Mouse (Mus musculus) c-Kit-positive CD71-negative TER-119-negative erythroid progenitor cells, embryonic 14.5 days (primary cell): ENCODE data around the gene Gss.
A peak's percentile ranks its signal among the peaks of the same experiment; 100 is the strongest.
"Not testable (repeated sequence)": the region's sequence is repeated elsewhere in the genome, so short reads cannot be mapped to it uniquely, and the experiment has no call there.

Experiments
- DNase-seq: peaks from one replicate; pipeline ENCODE4 v3.0.0-alpha.2; 2013; ENCODE audit warnings: low read depth

Gss gene

DNA sequence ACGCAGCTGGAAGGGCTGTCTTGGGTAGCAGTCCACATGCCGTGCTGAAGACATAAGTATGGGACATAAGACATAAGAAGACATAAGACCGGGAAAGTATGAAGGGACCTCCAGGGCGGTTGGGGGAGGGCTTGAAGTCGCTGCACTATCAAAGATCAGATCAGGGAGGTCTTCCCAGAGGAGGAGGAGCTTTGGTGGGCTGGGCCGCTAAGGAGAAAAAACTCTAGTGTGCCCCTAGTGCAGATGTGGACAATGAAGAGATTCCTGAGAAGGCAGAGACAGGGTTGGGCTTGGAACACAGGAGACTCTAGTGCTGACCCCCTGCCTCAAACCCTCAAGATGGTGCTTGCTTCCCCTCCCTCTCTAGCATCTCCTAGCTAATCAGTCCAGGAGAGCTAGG, 24.4 kb upstream of the Gss start:
- no peak for DNase-seq

DNA sequence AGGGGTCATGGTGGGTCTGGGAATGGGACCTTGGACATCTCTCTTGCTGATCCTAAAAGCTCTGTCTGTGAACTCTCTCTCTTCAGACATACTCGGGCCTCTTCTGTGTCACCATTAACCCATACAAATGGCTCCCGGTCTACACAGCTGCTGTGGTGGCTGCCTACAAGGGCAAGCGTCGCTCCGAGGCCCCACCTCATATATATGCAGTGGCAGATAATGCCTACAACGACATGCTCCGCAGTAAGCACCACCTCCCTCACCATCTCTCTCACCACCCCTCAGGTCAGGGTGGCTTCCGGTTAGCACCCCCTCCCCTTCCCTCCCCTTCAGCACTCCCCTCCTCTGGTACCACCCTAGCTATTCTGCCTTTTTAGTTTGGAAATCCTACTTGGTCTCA, 21.3 kb upstream of the Gss start:
- DNase-seq = no peak

DNA sequence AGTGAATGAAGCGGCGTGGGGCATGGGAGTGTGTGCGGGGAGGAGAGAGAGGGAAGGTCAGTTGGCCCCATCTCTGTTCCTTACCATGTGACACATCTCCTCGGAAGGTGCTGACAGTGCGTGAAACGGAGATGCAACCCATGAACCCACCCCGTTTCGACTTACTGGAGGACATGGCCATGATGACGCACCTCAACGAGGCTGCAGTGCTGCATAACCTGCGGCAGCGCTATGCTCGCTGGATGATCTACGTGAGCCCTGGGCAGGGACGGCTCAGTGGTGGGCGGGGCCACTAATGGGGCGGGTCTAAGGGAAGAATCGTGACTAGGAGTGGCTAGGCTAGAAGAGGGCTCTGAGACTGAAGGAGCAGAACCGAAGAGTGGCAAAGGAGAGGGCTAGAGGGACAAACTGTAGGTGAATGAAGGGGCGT, 20.7 kb upstream of the Gss start:
- peak; percentile 75 for DNase-seq

GRCm38 (mm10) chr2:155611834-155612550, 19.4 kb upstream of the Gss start:
- DNase-seq = no peak

GRCm38 (mm10) chr2:155610978-155611377, 18.4 kb upstream of the Gss start, which contains the start of gene Myh7b:
TSS of gene Myh7b (plus strand) at chr2:155611212.
- no peak for DNase-seq

- no peak for DNase-seq
These were observed 13.8 kb upstream of the Gss start for GRCm38 (mm10) chr2:155606360-155606759.

DNA sequence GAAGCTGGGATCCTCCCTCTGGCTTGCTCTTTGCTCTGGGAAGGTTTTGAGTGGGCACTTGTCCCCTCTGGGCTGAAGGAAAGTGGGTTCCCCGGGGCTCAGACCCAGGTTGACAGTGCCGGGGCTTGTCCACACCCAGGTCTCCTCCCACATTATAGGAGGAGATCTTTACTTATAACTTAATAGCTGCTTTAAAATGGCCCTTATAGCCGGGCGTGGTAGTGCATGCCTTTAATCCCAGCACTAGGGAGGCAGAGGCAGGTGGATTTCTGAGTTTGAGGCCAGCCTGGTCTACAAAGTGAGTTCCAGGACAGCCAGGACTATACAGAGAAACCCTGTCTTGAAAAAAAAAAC, 12.6 kb upstream of the Gss start:
- DNase-seq = not testable (repeated sequence)

GRCm38 (mm10) chr2:155604560-155605235, 12.1 kb upstream of the Gss start:
- DNase-seq = no peak

DNA sequence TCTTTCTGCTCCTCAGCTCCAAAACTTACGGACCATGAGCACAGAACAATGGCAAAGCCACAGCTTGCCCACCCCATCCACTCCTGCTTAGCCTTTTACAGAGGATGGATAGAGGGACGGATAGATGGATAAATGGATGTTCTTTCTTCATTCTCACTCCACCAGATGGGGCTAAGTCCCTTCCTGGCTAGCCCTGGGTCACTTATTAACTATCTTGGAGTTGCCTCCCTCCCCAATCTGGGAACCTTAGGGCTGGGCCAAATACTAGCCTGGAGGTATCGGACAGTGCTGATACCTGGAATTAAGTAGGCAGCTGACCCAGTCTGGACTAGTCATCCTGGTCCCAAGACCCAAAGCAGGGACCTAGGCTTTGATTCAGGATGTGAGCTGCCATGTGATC, 11.1 kb upstream of the Gss start:
- no peak for DNase-seq

GRCm38 (mm10) chr2:155595516-155595915, 2.9 kb upstream of the Gss start:
- DNase-seq = no peak

GRCm38 (mm10) chr2:155592854-155593283, 259 bp upstream of the Gss start:
- DNase-seq = no peak

GRCm38 (mm10) chr2:155591676-155592075, 934 bp downstream of the Gss start:
- no peak for DNase-seq

DNA sequence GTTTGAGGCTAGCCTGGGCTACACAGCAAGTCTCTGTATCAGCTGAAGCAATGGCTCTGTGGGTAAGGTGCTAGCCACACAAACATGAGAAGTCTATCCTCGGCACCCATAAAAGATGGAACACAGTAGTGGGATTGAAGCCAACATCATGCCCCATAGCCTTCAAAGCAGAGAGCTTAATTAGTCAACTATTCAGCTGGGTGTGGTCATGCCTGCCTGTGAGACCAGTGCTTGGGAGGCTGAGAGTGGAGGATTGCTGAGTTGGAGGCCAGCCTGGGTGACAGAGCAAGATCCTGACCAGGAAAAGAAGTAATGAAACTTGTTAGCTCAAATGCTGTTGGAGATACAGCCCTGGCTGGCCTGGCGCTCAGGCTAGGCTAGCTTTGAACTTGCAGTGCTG, 1.7 kb downstream of the Gss start:
- DNase-seq = no peak

DNA sequence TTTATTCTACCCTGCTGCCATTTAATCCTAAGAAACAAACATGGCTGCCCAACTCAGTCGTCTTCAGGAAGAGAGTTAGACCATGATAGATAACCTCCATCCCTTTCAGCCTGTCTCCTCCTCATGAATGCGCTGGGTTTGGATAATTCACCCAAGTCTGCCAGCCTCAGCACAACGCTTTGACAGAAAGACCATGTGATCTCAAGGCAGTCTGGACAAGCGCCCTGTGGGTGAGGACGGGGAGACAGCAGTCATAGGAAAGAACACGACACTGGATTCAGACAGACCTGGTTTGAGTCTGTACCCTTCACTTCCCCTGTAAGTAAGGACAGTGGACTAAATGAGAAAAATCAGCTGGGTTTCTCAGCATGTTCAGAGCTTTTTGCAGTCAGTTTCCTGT, 3.1 kb downstream of the Gss start:
- no peak for DNase-seq

GRCm38 (mm10) chr2:155588136-155588535, 4.5 kb downstream of the Gss start:
- DNase-seq = no peak

GRCm38 (mm10) chr2:155585486-155585885, 7.1 kb downstream of the Gss start:
- no peak for DNase-seq

- DNase-seq = no peak
These were observed 7.5 kb downstream of the Gss start for GRCm38 (mm10) chr2:155585082-155585481.

- no peak for DNase-seq
These were observed 8.6 kb downstream of the Gss start for GRCm38 (mm10) chr2:155583927-155584530.

- DNase-seq = no peak
These were observed 9.6 kb downstream of the Gss start for GRCm38 (mm10) chr2:155582996-155583395.

DNA sequence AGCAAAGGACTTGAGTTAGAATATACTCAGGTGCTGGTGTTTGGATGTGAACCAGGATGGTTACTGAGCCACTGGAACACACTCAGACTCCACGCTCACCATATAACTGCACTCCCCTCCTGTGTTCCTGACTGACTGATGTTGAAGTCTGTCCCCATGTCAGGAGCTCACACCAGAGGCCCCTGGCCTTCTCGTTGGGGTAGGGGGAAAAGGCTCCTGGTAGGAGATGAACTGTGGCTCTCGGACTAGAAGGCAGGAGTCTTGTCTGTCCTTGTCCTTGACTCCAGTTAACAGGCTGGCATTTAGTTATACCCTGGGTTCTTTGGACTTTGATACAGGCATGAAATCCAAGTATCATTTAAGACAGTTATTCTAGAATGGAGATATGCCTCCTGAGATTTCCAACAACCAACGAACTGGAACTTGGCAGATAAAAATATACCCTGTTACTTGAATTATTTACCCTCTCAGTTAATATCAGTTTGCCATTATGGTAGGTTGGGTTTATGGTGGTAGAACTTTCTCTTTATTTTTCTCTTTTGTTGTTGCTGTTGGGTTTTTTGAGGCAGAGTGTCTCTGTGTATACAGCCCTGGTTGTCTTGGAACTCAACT, 10.1 kb downstream of the Gss start:
- no peak for DNase-seq

- DNase-seq = no peak
These were observed 12.3 kb downstream of the Gss start for GRCm38 (mm10) chr2:155580331-155580730.

DNA sequence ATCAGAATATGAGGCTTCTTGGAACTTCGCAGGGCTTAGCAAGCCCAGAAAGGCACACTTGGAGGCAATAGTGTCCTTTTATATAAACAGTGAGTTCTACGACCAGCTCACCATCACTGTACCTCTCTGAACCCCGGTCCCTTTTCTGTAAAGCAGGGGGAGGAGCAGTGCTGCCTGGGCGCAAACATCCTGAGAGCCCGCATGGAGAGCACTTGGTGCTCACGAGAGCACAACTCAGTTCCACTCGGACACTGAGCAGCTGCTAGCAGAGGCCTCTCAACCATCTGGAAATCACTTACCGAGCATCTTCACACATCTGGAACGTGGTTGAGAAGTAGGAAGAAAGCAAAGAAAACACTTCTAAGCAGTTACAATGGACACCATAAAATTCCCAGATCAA, 16.0 kb downstream of the Gss start:
- DNase-seq = no peak

GRCm38 (mm10) chr2:155574700-155575099, 17.9 kb downstream of the Gss start:
- DNase-seq = no peak
